Mouse (Mus musculus): ENCODE measurements around the gene Gm11020. TPM values are rescaled to one million over a fixed set of nuclear protein-coding genes. Genes with fewer than 3 reads are reported as not detected.
"Not testable (repeated sequence)": the region's sequence is repeated elsewhere in the genome, so short reads cannot be mapped to it uniquely, and the experiment has no call there.

Gm11020 gene
- total and polyA plus RNA-seq, 2 experiments from 2014 or later = not detected

DNA sequence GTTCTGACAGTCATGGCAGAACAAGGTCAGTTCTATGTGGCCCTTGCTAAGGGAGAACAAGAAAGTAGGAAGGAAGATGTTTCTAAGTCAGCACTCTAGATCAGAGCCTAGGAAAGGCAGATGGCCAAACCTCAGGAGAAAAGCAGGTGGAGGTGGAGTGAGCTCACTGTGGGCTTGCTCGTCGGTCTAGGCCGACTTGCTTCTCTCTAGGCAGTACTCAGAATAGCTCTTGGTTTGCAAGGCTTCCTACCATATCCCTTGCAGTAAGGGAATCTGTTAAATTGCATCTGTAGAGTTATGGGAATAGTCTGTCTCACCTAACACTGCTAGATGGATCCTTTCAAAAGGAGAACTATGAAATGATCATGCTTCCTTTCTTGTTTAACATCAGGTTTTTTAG is 9.3 kb upstream of the Gm11020 start:
- not testable (repeated sequence) for H3K9ac ChIP-seq (replicated peaks; ENCODE audit: low read depth, low read length); DNase-seq (ENCODE audit: low spot score); H3K4me1 ChIP-seq (ENCODE audit: control insufficient read depth, insufficient read depth); ATAC-seq (ENCODE audit: insufficient read depth, low read depth); H3K27ac ChIP-seq (ENCODE audit: low read depth); H3K27me3 ChIP-seq (ENCODE audit: control insufficient read depth, insufficient read depth, low read length); H3K4me2 ChIP-seq (ENCODE audit: low read depth, low read length); H3K36me3 ChIP-seq (replicated peaks; ENCODE audit: control insufficient read depth, insufficient read depth, low read length); H3K4me3 ChIP-seq (ENCODE audit: low read depth, low read length); H3K9me3 ChIP-seq (replicated peaks; ENCODE audit: control insufficient read depth, low read length)
- whole genome bisulfite sequencing = 85% methylated on average over 3 of the region's 3 CpGs

GRCm38 (mm10) chr8:104313311-104313710 is 8.1 kb upstream of the Gm11020 start:
- no peak overlapping the region for H3K4me2 ChIP-seq (ENCODE audit: low read depth, low read length)
- no peaks in the 10 kb centered on the region for H3K4me1 ChIP-seq (ENCODE audit: control insufficient read depth, insufficient read depth)
- no peaks in the 10 kb centered on the region for H3K27me3 ChIP-seq (ENCODE audit: control insufficient read depth, insufficient read depth, low read length)
- no peaks in the 10 kb centered on the region for H3K36me3 ChIP-seq (replicated peaks; ENCODE audit: control insufficient read depth, insufficient read depth, low read length)
- ATAC-seq (ENCODE audit: insufficient read depth, low read depth) (no peak), DNase-seq (ENCODE audit: low spot score) (peak; percentile 36)
- H3K27ac ChIP-seq (ENCODE audit: low read depth) = no peak overlapping the region
- H3K4me3 ChIP-seq (ENCODE audit: low read depth, low read length) = no peak overlapping the region
- 36% methylated on average over 4 of the region's 4 CpGs for WGBS
- TF ChIP-seq EP300 (IDR thresholded peaks at IDR 0.05; ENCODE audit: low read depth) (no peak), CTCF (IDR thresholded peaks at IDR 0.05; ENCODE audit: low read depth) (peak; percentile 49)
- no peak overlapping the region for H3K9ac ChIP-seq (replicated peaks; ENCODE audit: low read depth, low read length)
- no peaks in the 10 kb centered on the region for H3K9me3 ChIP-seq (replicated peaks; ENCODE audit: control insufficient read depth, low read length)

- DNase-seq (ENCODE audit: low spot score); H3K4me3 ChIP-seq (ENCODE audit: low read depth, low read length); H3K4me1 ChIP-seq (ENCODE audit: control insufficient read depth, insufficient read depth); ATAC-seq (ENCODE audit: insufficient read depth, low read depth); H3K4me2 ChIP-seq (ENCODE audit: low read depth, low read length); H3K9me3 ChIP-seq (replicated peaks; ENCODE audit: control insufficient read depth, low read length); H3K36me3 ChIP-seq (replicated peaks; ENCODE audit: control insufficient read depth, insufficient read depth, low read length); H3K27ac ChIP-seq (ENCODE audit: low read depth); H3K27me3 ChIP-seq (ENCODE audit: control insufficient read depth, insufficient read depth, low read length); H3K9ac ChIP-seq (replicated peaks; ENCODE audit: low read depth, low read length): not testable (repeated sequence)
- 72% methylated on average over 12 of the region's 12 CpGs for WGBS
These were observed 563 bp downstream of the Gm11020 start, which contains the start of gene Cmtm2b for GRCm38 (mm10) chr8:104321930-104322329. TSS of gene Cmtm2b (plus strand) at chr8:104322230.

GRCm38 (mm10) chr8:104332665-104333631 is 11.6 kb downstream of the Gm11020 start:
- Histone ChIP-seq H3K4me3 (ENCODE audit: low read depth, low read length) (no peak overlapping the region), H3K36me3 (replicated peaks; ENCODE audit: control insufficient read depth, insufficient read depth, low read length) (no peaks in the 10 kb centered on the region), H3K9me3 (replicated peaks; ENCODE audit: control insufficient read depth, low read length) (no peaks in the 10 kb centered on the region), H3K4me2 (ENCODE audit: low read depth, low read length) (no peak overlapping the region), H3K27me3 (ENCODE audit: control insufficient read depth, insufficient read depth, low read length) (no peaks in the 10 kb centered on the region), H3K4me1 (ENCODE audit: control insufficient read depth, insufficient read depth) (no peaks in the 10 kb centered on the region), H3K9ac (replicated peaks; ENCODE audit: low read depth, low read length) (no peak overlapping the region), H3K27ac (ENCODE audit: low read depth) (no peak overlapping the region)
- TF ChIP-seq EP300 (IDR thresholded peaks at IDR 0.05; ENCODE audit: low read depth) = no peak
- TF ChIP-seq CTCF (IDR thresholded peaks at IDR 0.05; ENCODE audit: low read depth) = no peak
- 42% methylated on average over 5 of the region's 5 CpGs for WGBS
- no peak for ATAC-seq (ENCODE audit: insufficient read depth, low read depth)
- DNase-seq (ENCODE audit: low spot score) = no peak

GRCm38 (mm10) chr8:104333786-104334185 is 12.4 kb downstream of the Gm11020 start:
- no peaks in the 10 kb centered on the region for H3K9me3 ChIP-seq (replicated peaks; ENCODE audit: control insufficient read depth, low read length)
- TF ChIP-seq CTCF (IDR thresholded peaks at IDR 0.05; ENCODE audit: low read depth) = no peak
- no peak for TF ChIP-seq EP300 (IDR thresholded peaks at IDR 0.05; ENCODE audit: low read depth)
- ATAC-seq (ENCODE audit: insufficient read depth, low read depth) (no peak), DNase-seq (ENCODE audit: low spot score) (no peak)
- H3K4me1 ChIP-seq (ENCODE audit: control insufficient read depth, insufficient read depth) = no peaks in the 10 kb centered on the region
- no peaks in the 10 kb centered on the region for H3K36me3 ChIP-seq (replicated peaks; ENCODE audit: control insufficient read depth, insufficient read depth, low read length)
- 57% methylated on average over 5 of the region's 5 CpGs for WGBS
- no peak overlapping the region for H3K9ac ChIP-seq (replicated peaks; ENCODE audit: low read depth, low read length)
- no peaks in the 10 kb centered on the region for H3K27me3 ChIP-seq (ENCODE audit: control insufficient read depth, insufficient read depth, low read length)
- H3K4me2 ChIP-seq (ENCODE audit: low read depth, low read length) = no peak overlapping the region
- H3K27ac ChIP-seq (ENCODE audit: low read depth) = no peak overlapping the region
- H3K4me3 ChIP-seq (ENCODE audit: low read depth, low read length) = no peak overlapping the region

DNA sequence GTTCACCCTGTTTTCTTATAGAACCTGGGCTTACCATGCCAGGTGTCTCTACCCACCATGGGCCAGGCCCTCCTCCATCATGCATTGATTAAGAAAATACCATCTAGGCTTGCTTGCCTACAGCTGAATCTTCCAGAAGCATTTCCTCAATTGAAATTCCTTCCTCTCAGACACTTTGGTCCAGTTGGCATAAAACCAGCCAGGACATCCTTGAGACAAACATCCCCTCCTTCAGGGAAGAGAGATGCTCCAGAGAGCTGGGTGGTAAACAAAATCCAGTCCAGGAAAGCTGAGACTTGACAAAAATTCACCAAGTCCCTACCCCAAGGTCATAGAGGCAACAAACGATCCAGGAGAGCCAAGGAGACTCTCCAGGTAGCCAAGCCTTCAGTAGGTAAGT is 12.8 kb downstream of the Gm11020 start:
- H3K4me1 ChIP-seq (ENCODE audit: control insufficient read depth, insufficient read depth) = no peaks in the 10 kb centered on the region
- WGBS = 82% methylated on average over 1 of the region's 1 CpGs

More for the DNA sequence above, 12.8 kb downstream of the Gm11020 start:
- H3K4me2 ChIP-seq (ENCODE audit: low read depth, low read length) = no peak overlapping the region
- DNase-seq (ENCODE audit: low spot score) (no peak), ATAC-seq (ENCODE audit: insufficient read depth, low read depth) (no peak)
- no peak overlapping the region for H3K27ac ChIP-seq (ENCODE audit: low read depth)
- H3K27me3 ChIP-seq (ENCODE audit: control insufficient read depth, insufficient read depth, low read length) = no peaks in the 10 kb centered on the region
- H3K9me3 ChIP-seq (replicated peaks; ENCODE audit: control insufficient read depth, low read length) = no peaks in the 10 kb centered on the region
- no peaks in the 10 kb centered on the region for H3K36me3 ChIP-seq (replicated peaks; ENCODE audit: control insufficient read depth, insufficient read depth, low read length)
- no peak overlapping the region for H3K4me3 ChIP-seq (ENCODE audit: low read depth, low read length)
- no peak overlapping the region for H3K9ac ChIP-seq (replicated peaks; ENCODE audit: low read depth, low read length)
- TF ChIP-seq CTCF (IDR thresholded peaks at IDR 0.05; ENCODE audit: low read depth) (no peak), EP300 (IDR thresholded peaks at IDR 0.05; ENCODE audit: low read depth) (no peak)
